ENCODE assay signal across 8 mouse cellular contexts in the genomic region with DNA sequence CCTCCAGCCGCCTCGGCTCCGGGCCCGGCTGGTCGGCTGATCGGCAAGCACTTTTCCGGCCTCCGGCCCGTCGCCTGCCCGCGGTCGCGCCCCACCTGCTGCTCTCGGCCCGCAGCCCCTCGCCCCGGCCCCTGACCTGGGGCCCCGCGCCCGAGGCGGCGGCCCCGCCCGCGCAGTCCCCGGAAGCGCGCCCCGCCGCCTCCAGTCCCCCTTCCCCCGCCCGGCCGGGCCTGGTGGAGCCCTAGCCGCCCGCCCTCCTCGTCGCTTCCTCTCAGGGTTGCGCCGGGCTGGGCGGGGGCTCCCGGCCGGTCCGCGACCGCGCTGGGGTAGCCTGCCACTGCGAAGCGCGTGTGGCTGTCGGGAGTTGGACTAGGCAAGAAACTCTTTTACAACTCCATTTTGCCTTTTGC. TPM values are rescaled to one million over a fixed set of nuclear protein-coding genes. Genes with fewer than 3 reads are reported as not detected.
A peak's percentile ranks its signal among the peaks of the same experiment; 100 is the strongest.
DNase-seq lines count a peak whose midpoint lies in the region; ATAC-seq and TF ChIP-seq lines count a peak whose summit lies in the region.

No protein-coding gene starts in this region.

- WGBS in heart, embryonic 11.5 days (ENCODE audit: insufficient replicate concordance) = under 1% methylated on average over 49 of the region's 51 CpGs
- 1% methylated on average over 49 of the region's 51 CpGs for WGBS in kidney, postnatal 0 days

- H3K36me3 ChIP-seq in heart, embryonic 11.5 days (ENCODE audit: control insufficient read depth, insufficient read depth, low read length) = peaks cover 5% of the 10 kb centered on the region; the same call in 1 of the 2 replicates
- H3K36me3 ChIP-seq in kidney, postnatal 0 days (ENCODE audit: insufficient read depth, low read length) = 0 out of 2 replicates have a peak, but pooled peaks cover 7% of the 10 kb centered on the region

- H3K27ac ChIP-seq in heart, embryonic 11.5 days (ENCODE audit: low read depth, low read length) = peak overlapping the region; percentile 100
- peak overlapping the region; percentile 98 for H3K27ac ChIP-seq in kidney, postnatal 0 days

- H3K4me1 ChIP-seq in heart, embryonic 11.5 days (ENCODE audit: control insufficient read depth, insufficient read depth, low read length) = peaks cover 28% of the 10 kb centered on the region
- peaks cover 18% of the 10 kb centered on the region for H3K4me1 ChIP-seq in kidney, postnatal 0 days (replicated peaks; ENCODE audit: insufficient read depth, low read length)

- H3K9me3 ChIP-seq in heart, embryonic 11.5 days (replicated peaks; ENCODE audit: control insufficient read depth, low read length) = no peaks in the 10 kb centered on the region
- no peaks in the 10 kb centered on the region for H3K9me3 ChIP-seq in kidney, postnatal 0 days (replicated peaks; ENCODE audit: low read length)

- peak; percentile 86 for ATAC-seq in heart, embryonic 11.5 days (replicated peaks; ENCODE audit: insufficient number of reproducible peaks, low FRiP score, low TSS enrichment)
- ATAC-seq in kidney, postnatal 0 days (replicated peaks; ENCODE audit: low FRiP score, low read depth) = peak; percentile 83

- peak overlapping the region; percentile 98 for H3K9ac ChIP-seq in heart, embryonic 11.5 days (ENCODE audit: low read depth, low read length)
- peak overlapping the region; percentile 97 for H3K9ac ChIP-seq in kidney, postnatal 0 days (ENCODE audit: low read depth, low read length)

- H3K27me3 ChIP-seq in heart, embryonic 11.5 days (ENCODE audit: control insufficient read depth, insufficient read depth, low read length) = no peaks in the 10 kb centered on the region
- no peaks in the 10 kb centered on the region for H3K27me3 ChIP-seq in kidney, postnatal 0 days (ENCODE audit: insufficient read depth, low read length)

- H3K4me2 ChIP-seq in heart, embryonic 11.5 days = peak overlapping the region; percentile 94
- H3K4me2 ChIP-seq in kidney, postnatal 0 days (ENCODE audit: low read length) = peak overlapping the region; percentile 82

- peak; percentile 85 for DNase-seq in A20 (ENCODE audit: low read depth, low spot score)
- peak; percentile 90 for DNase-seq in Muller cell, postnatal 12 days (ENCODE audit: inconsistent ontology term)
- peak; percentile 46 for DNase-seq in embryo, embryonic 11.5 days (ENCODE audit: low read depth, low spot score)
- DNase-seq in kidney, postnatal 0 days (ENCODE audit: low spot score) = peak; percentile 92
- peak; percentile 89 to 92 for DNase-seq in lung, postnatal 4 days
- peak; percentile 62 for DNase-seq in right cerebral cortex, adult 18-20 months
- no peak for DNase-seq in yolk sac, embryonic 10.5 days (ENCODE audit: low spot score)

- peak overlapping the region; percentile 83 for H3K4me3 ChIP-seq in heart, embryonic 11.5 days (ENCODE audit: low read depth, low read length)
- H3K4me3 ChIP-seq in kidney, postnatal 0 days (replicated peaks; ENCODE audit: low read depth, low read length) = peak overlapping the region; percentile 79

- no peak for TF ChIP-seq CTCF in kidney, postnatal 0 days (IDR thresholded peaks at IDR 0.05; ENCODE audit: low read depth)

RNA-seq across cellular contexts. Expression of gene Tcta, which starts 0.6 kb away (rescaled TPM):
- 28.5 and 34.7 TPM in 2 replicates for polyA plus RNA-seq in heart, embryonic 11.5 days (2014; fragmentation: Nextera tagmentation; extraction: Ambion mirVana)
- polyA plus RNA-seq in kidney, postnatal 0 days (2015; fragmentation: Nextera tagmentation; extraction: Ambion mirVana) = 47.5 and 49.0 TPM in 2 replicates

RNA-seq across cellular contexts. Expression of gene Rhoa, which starts 0.6 kb away (rescaled TPM):
- polyA plus RNA-seq in heart, embryonic 11.5 days (2014; fragmentation: Nextera tagmentation; extraction: Ambion mirVana) = 252 and 277 TPM in 2 replicates
- polyA plus RNA-seq in kidney, postnatal 0 days (2015; fragmentation: Nextera tagmentation; extraction: Ambion mirVana) = 448 and 489 TPM in 2 replicates

RNA-seq across cellular contexts. Expression of gene Amt, which starts 9.9 kb away (rescaled TPM):
- polyA plus RNA-seq in heart, embryonic 11.5 days (2014; fragmentation: Nextera tagmentation; extraction: Ambion mirVana) = 12.9 and 15.3 TPM in 2 replicates
- 50.5 and 51.2 TPM in 2 replicates for polyA plus RNA-seq in kidney, postnatal 0 days (2015; fragmentation: Nextera tagmentation; extraction: Ambion mirVana)

RNA-seq across cellular contexts. Expression of gene Nicn1, which starts 16.3 kb away (rescaled TPM):
- polyA plus RNA-seq in heart, embryonic 11.5 days (2014; fragmentation: Nextera tagmentation; extraction: Ambion mirVana) = 25.1 and 26.0 TPM in 2 replicates
- 30.1 and 34.5 TPM in 2 replicates for polyA plus RNA-seq in kidney, postnatal 0 days (2015; fragmentation: Nextera tagmentation; extraction: Ambion mirVana)

RNA-seq across cellular contexts. Expression of gene Gpx1, which starts 32.1 kb away (rescaled TPM):
- 1,289 and 1,462 TPM in 2 replicates for polyA plus RNA-seq in heart, embryonic 11.5 days (2014; fragmentation: Nextera tagmentation; extraction: Ambion mirVana)
- 1,215 and 1,273 TPM in 2 replicates for polyA plus RNA-seq in kidney, postnatal 0 days (2015; fragmentation: Nextera tagmentation; extraction: Ambion mirVana)
